Mouse (Mus musculus): ENCODE results near the gene Alkbh3. TPM values are rescaled to one million over a fixed set of nuclear protein-coding genes. Genes with fewer than 3 reads are reported as not detected.
A peak's percentile ranks its signal among the peaks of the same experiment; 100 is the strongest.

The Alkbh3 gene
- 59.8 and 62.3 TPM in 2 replicates for polyA plus RNA-seq (2012; rRNA removed)

DNA sequence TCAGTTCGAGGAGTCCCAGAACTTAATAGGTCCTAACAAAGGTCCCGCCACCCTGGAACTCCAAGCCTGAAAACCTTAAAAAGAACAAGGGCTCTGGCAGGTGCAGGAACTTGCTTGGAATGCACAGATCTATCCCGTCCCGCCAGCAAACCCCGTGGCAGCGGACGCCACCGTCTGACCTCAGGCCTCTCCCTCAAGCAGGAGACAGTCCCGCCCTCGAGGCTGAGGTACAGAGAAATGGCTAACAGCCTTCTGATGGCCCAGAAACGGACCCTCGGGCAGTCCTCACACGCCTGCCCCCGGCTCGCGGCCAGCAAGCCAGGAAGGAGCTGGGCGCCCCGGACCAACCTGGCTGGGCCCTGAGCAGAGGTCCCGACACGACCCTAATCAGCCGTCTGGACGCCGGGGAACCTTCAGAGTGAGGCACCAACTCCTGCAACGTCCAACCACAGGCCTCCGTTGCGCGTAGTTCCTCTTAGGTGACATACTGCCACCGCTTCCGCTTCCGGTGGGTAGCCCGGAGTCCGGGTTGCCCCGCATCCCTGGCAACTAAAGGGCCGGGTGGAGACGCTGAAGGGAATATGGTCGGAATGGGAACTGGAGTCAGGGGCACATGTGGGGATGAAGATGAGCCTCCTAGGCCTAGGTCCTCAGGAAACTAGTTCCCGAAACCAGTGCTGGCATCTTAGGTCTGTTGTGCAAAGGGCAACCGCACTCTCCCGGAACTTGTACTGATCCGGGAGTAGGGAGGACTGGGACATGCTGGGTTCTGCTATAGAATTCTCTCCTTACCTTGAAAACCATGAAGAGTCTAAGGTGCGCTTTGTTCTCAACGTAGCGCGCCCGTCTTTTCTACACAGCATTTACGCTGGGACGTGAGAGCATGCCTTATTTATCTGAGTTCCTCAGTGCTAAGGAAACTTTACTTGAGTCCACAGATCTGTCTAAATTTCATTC is at the start of gene Alkbh3:
Gene Alkbh3, minus strand, starts transcription at position 473 of the 957 bp plus-strand sequence.
- DNase-seq, result peak; percentile 96
- no peak for TF ChIP-seq CTCF (conservative IDR thresholded peaks at IDR 0.05; ENCODE audit: insufficient read depth, insufficient read length, low read depth, low read length)
- TF ChIP-seq POLR2A (IDR thresholded peaks at IDR 0.05; ENCODE audit: low read depth, low read length), result peak; percentile 68
- peaks cover 8% of the 10 kb centered on the region; the same call in 1 of the 2 replicates for H3K4me1 ChIP-seq (ENCODE audit: control insufficient read depth, insufficient read depth, low read length)
- no peaks in the 10 kb centered on the region for H3K27me3 ChIP-seq (replicated peaks; ENCODE audit: control insufficient read depth, insufficient read depth, low read length)
- peak within 1 kb of the TSS; percentile 70; the same call in 1 of the 2 replicates for H3K27ac ChIP-seq (ENCODE audit: insufficient read depth, low read depth, low read length)
- peaks cover 1% of the 10 kb centered on the region; the same call in 1 of the 2 replicates for H3K36me3 ChIP-seq (ENCODE audit: control insufficient read depth, insufficient read depth, low read length)
- WGBS, result 6% methylated on average over 47 of the region's 47 CpGs
- peak within 1 kb of the TSS; percentile 91 for H3K4me3 ChIP-seq (ENCODE audit: insufficient read depth, low read depth, low read length)

DNA sequence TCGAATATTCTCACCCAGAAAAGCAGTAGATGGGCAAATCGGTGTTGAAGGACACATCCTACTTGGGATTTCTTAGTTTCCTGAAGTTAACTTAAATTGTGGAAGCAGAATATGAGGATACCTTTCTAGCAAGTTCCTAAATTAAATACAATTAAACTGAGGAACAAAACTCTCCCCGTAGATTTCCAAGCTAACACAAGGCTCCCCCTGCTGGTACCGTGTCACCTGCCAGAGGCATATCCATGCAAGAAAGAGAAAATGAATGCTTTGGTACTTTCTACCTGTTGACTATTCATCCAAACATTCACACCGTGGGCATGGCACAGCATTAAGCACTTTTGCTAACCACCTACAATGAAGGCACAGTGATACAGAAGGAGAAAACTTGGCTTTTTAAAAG is 48.9 kb upstream of the Alkbh3 start:
- Histone ChIP-seq H3K27ac (ENCODE audit: insufficient read depth, low read depth, low read length) (no peak overlapping the region), H3K27me3 (replicated peaks; ENCODE audit: control insufficient read depth, insufficient read depth, low read length) (no peaks in the 10 kb centered on the region), H3K36me3 (ENCODE audit: control insufficient read depth, insufficient read depth, low read length) (no peaks in the 10 kb centered on the region), H3K4me1 (ENCODE audit: control insufficient read depth, insufficient read depth, low read length) (peaks cover 5% of the 10 kb centered on the region; the same call in 1 of the 2 replicates), H3K4me3 (ENCODE audit: insufficient read depth, low read depth, low read length) (no peak overlapping the region)
- 45% methylated on average over 5 of the region's 5 CpGs for WGBS
- DNase-seq, result peak; percentile 58
- TF ChIP-seq POLR2A (IDR thresholded peaks at IDR 0.05; ENCODE audit: low read depth, low read length) (no peak), CTCF (conservative IDR thresholded peaks at IDR 0.05; ENCODE audit: insufficient read depth, insufficient read length, low read depth, low read length) (peak; percentile 60)

DNA sequence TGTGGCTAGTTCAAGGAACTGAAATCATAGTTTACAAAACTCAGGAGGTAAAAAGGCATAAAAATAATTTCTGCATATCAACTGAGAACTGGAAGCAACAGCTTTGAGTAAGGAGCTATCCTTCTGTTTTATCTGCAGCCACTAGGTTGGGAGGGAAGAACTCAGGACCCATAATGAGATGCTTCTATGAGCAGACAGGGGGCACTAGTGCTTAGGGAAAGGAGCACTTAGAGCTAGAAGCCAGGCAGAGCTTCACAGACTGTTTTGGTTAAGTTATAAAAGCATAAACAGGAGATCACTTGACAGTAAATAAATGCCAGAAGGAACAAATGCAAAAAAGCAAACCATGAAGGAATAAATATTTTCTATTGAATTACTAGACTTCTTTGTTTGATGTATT is 44.2 kb upstream of the Alkbh3 start:
- DNase-seq, result peak; percentile 63
- Histone ChIP-seq H3K27ac (ENCODE audit: insufficient read depth, low read depth, low read length) (no peak overlapping the region), H3K4me1 (ENCODE audit: control insufficient read depth, insufficient read depth, low read length) (peaks cover 3% of the 10 kb centered on the region; the same call in 1 of the 2 replicates), H3K27me3 (replicated peaks; ENCODE audit: control insufficient read depth, insufficient read depth, low read length) (no peaks in the 10 kb centered on the region), H3K4me3 (ENCODE audit: insufficient read depth, low read depth, low read length) (no peak overlapping the region), H3K36me3 (ENCODE audit: control insufficient read depth, insufficient read depth, low read length) (no peaks in the 10 kb centered on the region)
- TF ChIP-seq CTCF (conservative IDR thresholded peaks at IDR 0.05; ENCODE audit: insufficient read depth, insufficient read length, low read depth, low read length) (peak; percentile 79), POLR2A (IDR thresholded peaks at IDR 0.05; ENCODE audit: low read depth, low read length) (no peak)

DNA sequence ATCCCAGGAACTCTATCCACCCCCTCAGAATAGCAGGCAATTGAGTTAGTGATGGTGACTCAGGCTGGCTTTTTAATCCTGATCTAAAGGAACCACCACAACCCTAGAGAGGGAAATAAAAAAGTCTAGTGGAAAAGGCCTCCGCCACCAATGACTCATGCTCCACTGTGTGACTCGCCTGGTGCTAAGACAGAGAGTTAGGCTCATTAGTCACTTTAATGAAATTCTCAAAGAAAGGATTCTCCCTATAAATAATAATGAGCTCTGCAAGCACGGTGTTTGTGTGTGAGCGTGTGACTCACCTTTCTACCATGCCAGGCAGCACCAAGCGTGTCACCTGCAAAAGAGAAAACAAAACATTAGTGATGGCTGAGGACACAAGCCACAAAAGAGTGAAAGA is 41.3 kb upstream of the Alkbh3 start:
- no peaks in the 10 kb centered on the region for H3K36me3 ChIP-seq (ENCODE audit: control insufficient read depth, insufficient read depth, low read length)
- no peaks in the 10 kb centered on the region; the same call in 1 of the 2 replicates for H3K4me1 ChIP-seq (ENCODE audit: control insufficient read depth, insufficient read depth, low read length)
- H3K27ac ChIP-seq (ENCODE audit: insufficient read depth, low read depth, low read length), result no peak overlapping the region
- 73% methylated on average over 5 of the region's 5 CpGs for WGBS
- DNase-seq, result no peak
- TF ChIP-seq CTCF (conservative IDR thresholded peaks at IDR 0.05; ENCODE audit: insufficient read depth, insufficient read length, low read depth, low read length), result no peak
- no peak for TF ChIP-seq POLR2A (IDR thresholded peaks at IDR 0.05; ENCODE audit: low read depth, low read length)
- H3K4me3 ChIP-seq (ENCODE audit: insufficient read depth, low read depth, low read length), result no peak overlapping the region
- no peaks in the 10 kb centered on the region for H3K27me3 ChIP-seq (replicated peaks; ENCODE audit: control insufficient read depth, insufficient read depth, low read length)

DNA sequence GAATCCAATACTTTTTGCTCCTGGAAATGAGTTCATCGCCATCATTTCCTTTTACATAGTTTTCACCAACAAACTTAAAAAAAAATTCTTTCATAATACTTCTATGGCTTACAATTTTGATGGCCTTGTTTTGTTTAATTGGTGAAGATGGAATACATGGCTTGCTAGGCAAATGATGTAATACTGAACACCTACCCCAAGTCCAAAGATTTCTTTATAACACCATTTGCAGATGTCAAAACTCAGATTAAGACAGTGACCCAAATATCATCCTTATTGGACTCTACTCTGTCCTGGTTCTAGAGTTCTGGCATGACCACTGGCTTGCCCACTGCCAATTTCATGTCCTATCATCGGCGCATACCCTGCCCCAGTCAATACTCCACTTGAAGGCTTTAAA is 40.3 kb upstream of the Alkbh3 start:
- no peaks in the 10 kb centered on the region for H3K27me3 ChIP-seq (replicated peaks; ENCODE audit: control insufficient read depth, insufficient read depth, low read length)
- TF ChIP-seq CTCF (conservative IDR thresholded peaks at IDR 0.05; ENCODE audit: insufficient read depth, insufficient read length, low read depth, low read length), result no peak
- 95% methylated on average over 3 of the region's 3 CpGs for WGBS
- H3K36me3 ChIP-seq (ENCODE audit: control insufficient read depth, insufficient read depth, low read length), result no peaks in the 10 kb centered on the region
- no peak for DNase-seq
- H3K4me3 ChIP-seq (ENCODE audit: insufficient read depth, low read depth, low read length), result no peak overlapping the region
- H3K27ac ChIP-seq (ENCODE audit: insufficient read depth, low read depth, low read length), result no peak overlapping the region
- no peaks in the 10 kb centered on the region; the same call in 1 of the 2 replicates for H3K4me1 ChIP-seq (ENCODE audit: control insufficient read depth, insufficient read depth, low read length)

DNA sequence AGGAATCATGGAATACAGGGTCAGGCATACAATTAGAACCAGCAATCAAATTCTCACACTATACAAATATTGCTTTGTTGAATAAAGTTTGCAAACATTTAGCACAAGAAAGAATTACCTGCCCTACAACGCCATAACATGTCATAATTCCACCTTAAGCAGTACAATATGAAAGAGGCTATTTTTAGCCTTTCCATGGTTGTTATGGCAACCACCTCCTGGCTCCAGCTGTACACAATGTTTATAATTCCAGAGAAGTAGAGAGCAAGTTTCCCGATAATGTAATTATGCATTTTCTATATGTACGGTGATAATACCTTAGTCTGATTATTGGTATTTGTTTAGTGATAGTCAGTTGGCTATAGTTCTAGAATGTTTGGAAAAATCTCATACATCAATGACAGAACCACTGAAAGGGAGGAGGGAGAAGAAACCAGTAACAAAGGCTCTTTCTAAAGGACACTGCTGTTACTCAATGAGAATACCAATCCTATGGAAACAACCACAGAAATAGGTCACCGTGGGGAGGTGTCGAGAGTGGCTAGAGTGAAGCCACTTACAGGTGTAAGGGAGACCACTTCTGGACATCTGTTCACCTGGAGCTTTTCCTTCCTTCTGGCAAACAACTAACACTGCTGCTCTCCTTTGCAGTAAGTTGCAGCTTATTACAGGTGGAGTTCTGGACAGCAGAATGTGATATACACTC is 39.0 kb upstream of the Alkbh3 start:
- Histone ChIP-seq H3K4me3 (ENCODE audit: insufficient read depth, low read depth, low read length) (no peak overlapping the region), H3K4me1 (ENCODE audit: control insufficient read depth, insufficient read depth, low read length) (no peaks in the 10 kb centered on the region; the same call in 1 of the 2 replicates), H3K27me3 (replicated peaks; ENCODE audit: control insufficient read depth, insufficient read depth, low read length) (no peaks in the 10 kb centered on the region), H3K36me3 (ENCODE audit: control insufficient read depth, insufficient read depth, low read length) (no peaks in the 10 kb centered on the region), H3K27ac (ENCODE audit: insufficient read depth, low read depth, low read length) (no peak overlapping the region)
- 79% methylated on average over 5 of the region's 5 CpGs for WGBS
- TF ChIP-seq POLR2A (IDR thresholded peaks at IDR 0.05; ENCODE audit: low read depth, low read length) (no peak), CTCF (conservative IDR thresholded peaks at IDR 0.05; ENCODE audit: insufficient read depth, insufficient read length, low read depth, low read length) (no peak)
- DNase-seq, result no peak
